Mouse (Mus musculus) CH12.LX (cell line): ENCODE data around the gene Clrn2. TPM values are rescaled to one million over a fixed set of nuclear protein-coding genes. Genes with fewer than 3 reads are reported as not detected.

Experiments used
- DNase-seq: peaks from one replicate; pipeline ENCODE4 v3.0.0-alpha.2; 2013; ENCODE audit errors: extremely low read depth
- H3K27ac ChIP-seq: 2 replicates; pipeline ENCODE4 v1.5.1; 2012; ENCODE audit warnings: low read depth, mild to moderate bottlenecking, control low read depth, moderate library complexity; ENCODE audit not compliant: insufficient read depth
- H3K27me3 ChIP-seq: replicated peaks from 2 replicates; pipeline ENCODE3; 2012; ENCODE audit warnings: inconsistent platforms
- H3K36me3 ChIP-seq, 2 experiments: replicated peaks in 1 of 2; 2 replicates each; pipeline versions ENCODE3 to v1.6.1; 2012; ENCODE audit warnings: inconsistent platforms in 1 of 2, low read length in 1 of 2, mild to moderate bottlenecking in 1 of 2, mixed read lengths in 1 of 2, moderate library complexity in 1 of 2; ENCODE audit not compliant: control insufficient read depth in 1 of 2, insufficient read depth in 1 of 2
- H3K4me1 ChIP-seq, 2 experiments: 2 replicates each; pipeline ENCODE4 v1.6.1; 2012; ENCODE audit warnings: inconsistent platforms in 1 of 2, moderate library complexity in 1 of 2; ENCODE audit not compliant: insufficient read depth in 2 of 2, control insufficient read depth in 1 of 2
- H3K4me2 ChIP-seq: 2 replicates; pipeline ENCODE4 v1.6.1; 2012; ENCODE audit warnings: low read depth, mild to moderate bottlenecking, control low read depth; ENCODE audit not compliant: poor library complexity, insufficient read depth, severe bottlenecking
- H3K4me3 ChIP-seq, 3 experiments: fragments of 150-350 bp in 1 of 3; sonication (generic) in 1 of 3; replicated peaks in 1 of 3; 2 replicates each; pipeline versions ENCODE3 to v1.5.1; 2011 to 2012; ENCODE audit warnings: low read depth in 2 of 3, low read length in 2 of 3, mild to moderate bottlenecking in 2 of 3, moderate library complexity in 2 of 3, control low read depth in 1 of 3, improper control_type of control experiment in 1 of 3, inconsistent platforms in 1 of 3, mixed read lengths in 1 of 3; ENCODE audit not compliant: poor library complexity in 1 of 3
- H3K79me2 ChIP-seq: replicated peaks from 2 replicates; pipeline ENCODE4 v1.6.1; 2012; ENCODE audit warnings: mild to moderate bottlenecking, moderate library complexity; ENCODE audit not compliant: control insufficient read depth, poor library complexity, insufficient read depth, severe bottlenecking; ENCODE audit errors: extremely low read depth
- H3K9ac ChIP-seq: 2 replicates; pipeline ENCODE4 v1.6.1; 2012; ENCODE audit warnings: low read depth, mild to moderate bottlenecking, control low read depth, moderate library complexity; ENCODE audit not compliant: insufficient read depth
- H3K9me3 ChIP-seq: replicated peaks from 2 replicates; pipeline ENCODE3; 2012; ENCODE audit warnings: low read length, inconsistent platforms, mixed read lengths
- CHD2 ChIP-seq: IDR thresholded peaks from 2 replicates; pipeline ENCODE4 v1.6.1; 2011; ENCODE audit warnings: low read length, improper control_type of control experiment
- CTCF ChIP-seq, 2 experiments: IDR thresholded peaks in 1 of 2; conservative IDR thresholded peaks in 1 of 2; 2 replicates each; pipeline ENCODE4 v1.5.1; 2011 to 2012; ENCODE audit warnings: low read depth in 2 of 2, low read length in 2 of 2, improper control_type of control experiment in 1 of 2, inconsistent platforms in 1 of 2, mild to moderate bottlenecking in 1 of 2, moderate library complexity in 1 of 2
- EP300 ChIP-seq: IDR thresholded peaks from 2 replicates; pipeline ENCODE4 v1.6.1; 2011; ENCODE audit warnings: low read length, improper control_type of control experiment
- GABPA ChIP-seq: IDR thresholded peaks from 2 replicates; pipeline ENCODE4 v1.6.1; 2012; ENCODE audit warnings: low read depth, low read length, improper control_type of control experiment, inconsistent platforms; ENCODE audit not compliant: insufficient replicate concordance
- HCFC1 ChIP-seq: IDR thresholded peaks from 2 replicates; pipeline ENCODE4 v1.6.1; 2012; ENCODE audit warnings: low read depth, mild to moderate bottlenecking, inconsistent platforms, low read length, improper control_type of control experiment
- IRF4 ChIP-seq: IDR thresholded peaks from 2 replicates; pipeline ENCODE4 v1.6.1; 2014; ENCODE audit warnings: low read depth, mild to moderate bottlenecking, inconsistent platforms, low read length, improper control_type of control experiment
- JUN ChIP-seq: IDR thresholded peaks from 2 replicates; pipeline ENCODE4 v1.6.1; 2011; ENCODE audit warnings: low read depth, mild to moderate bottlenecking, low read length, improper control_type of control experiment, moderate library complexity; ENCODE audit not compliant: insufficient read depth
- JUND ChIP-seq: conservative IDR thresholded peaks from 2 replicates; pipeline ENCODE4 v1.6.1; 2011; ENCODE audit warnings: low read depth, low read length, improper control_type of control experiment
- KAT2A ChIP-seq: IDR thresholded peaks from 2 replicates; pipeline ENCODE4 v1.6.1; 2012; ENCODE audit warnings: low read length, improper control_type of control experiment, inconsistent platforms; ENCODE audit not compliant: insufficient replicate concordance
- MEF2A ChIP-seq: IDR thresholded peaks from 2 replicates; pipeline ENCODE4 v1.6.1; 2014; ENCODE audit warnings: low read depth, mild to moderate bottlenecking, inconsistent platforms, low read length, improper control_type of control experiment, borderline replicate concordance
- MXI1 ChIP-seq: IDR thresholded peaks from 2 replicates; pipeline ENCODE4 v1.6.1; 2011; ENCODE audit warnings: mild to moderate bottlenecking, low read depth, low read length, improper control_type of control experiment
- MYC ChIP-seq: IDR thresholded peaks from 2 replicates; pipeline ENCODE4 v1.6.1; 2011; ENCODE audit warnings: low read depth, mild to moderate bottlenecking, improper control_type of control experiment, low read length
- NRF1 ChIP-seq: IDR thresholded peaks from 2 replicates; pipeline ENCODE4 v1.6.1; 2014; ENCODE audit warnings: low read depth, mild to moderate bottlenecking, inconsistent platforms, low read length, improper control_type of control experiment, moderate library complexity
- PAX5 ChIP-seq: IDR thresholded peaks from 2 replicates; pipeline ENCODE4 v1.6.1; 2012; ENCODE audit warnings: low read length, inconsistent platforms, mixed read lengths
- POLR2A ChIP-seq: IDR thresholded peaks from 2 replicates; pipeline ENCODE4 v1.6.1; 2011; ENCODE audit warnings: low read depth, mild to moderate bottlenecking, improper control_type of control experiment, low read length
- RAD21 ChIP-seq: IDR thresholded peaks from 2 replicates; pipeline ENCODE4 v1.6.1; 2011; ENCODE audit warnings: low read depth, mild to moderate bottlenecking, low read length, improper control_type of control experiment, moderate library complexity
- TCF12 ChIP-seq: IDR thresholded peaks from 2 replicates; pipeline ENCODE4 v1.6.1; 2014; ENCODE audit warnings: low read depth, mild to moderate bottlenecking, inconsistent platforms, low read length, improper control_type of control experiment
- USF1 ChIP-seq: IDR thresholded peaks from 2 replicates; pipeline ENCODE4 v1.6.1; 2014; ENCODE audit warnings: low read depth, mild to moderate bottlenecking, inconsistent platforms, low read length, improper control_type of control experiment
- USF2 ChIP-seq: conservative IDR thresholded peaks from 2 replicates; pipeline ENCODE4 v1.6.1; 2011; ENCODE audit warnings: low read depth, low read length, improper control_type of control experiment
- ZC3H11A ChIP-seq: IDR thresholded peaks from 2 replicates; pipeline ENCODE4 v1.6.1; 2012; ENCODE audit warnings: low read depth, mild to moderate bottlenecking, inconsistent platforms, low read length, improper control_type of control experiment
- ZKSCAN1 ChIP-seq: IDR thresholded peaks from 2 replicates; pipeline ENCODE4 v1.6.1; 2012; ENCODE audit warnings: low read depth, inconsistent platforms, low read length, improper control_type of control experiment, borderline replicate concordance
- ZMIZ1 ChIP-seq: IDR thresholded peaks from 2 replicates; pipeline ENCODE4 v1.6.1; 2012; ENCODE audit warnings: low read depth, mild to moderate bottlenecking, inconsistent platforms, low read length, improper control_type of control experiment
- dilution Hi-C: fragments of 300-500 bp; cut with MboI; formaldehyde crosslinking; loops from 2 replicates; pipeline ENCODE4 v1.14.3; 2020; ENCODE audit warnings: low sequenced_read_pairs; ENCODE audit not compliant: extremely low pct_unique_long_range_greater_than_20kb, extremely low pct_ligation_motif_present
- in situ Hi-C: fragments of 300-500 bp; cut with MboI; formaldehyde crosslinking; loops from 3 replicates; pipeline ENCODE4 v1.14.3; 2019; ENCODE audit warnings: low sequenced_read_pairs, low pct_ligation_motif_present, low pct_unique_long_range_greater_than_20kb, mixed read lengths
- polyA plus RNA-seq: library from polyadenylated mRNA; unstranded; fragments of >175 nt; gene quantifications from 2 replicates; pipeline ENCODE4 v1.2.1, GENCODE M21; 2012; ENCODE audit warnings: low read depth; ENCODE audit not compliant: insufficient read length
- total RNA-seq, 2 experiments: library from RNA; depleted of rRNA; stranded (reverse); fragments of 300-350 nt in 1 of 2; fragments of >200 nt in 1 of 2; gene quantifications; 2 replicates each; pipeline ENCODE4 v1.2.3; 2012 to 2014

Clrn2 gene
- total and polyA plus RNA-seq, 3 experiments: not detected

DNA sequence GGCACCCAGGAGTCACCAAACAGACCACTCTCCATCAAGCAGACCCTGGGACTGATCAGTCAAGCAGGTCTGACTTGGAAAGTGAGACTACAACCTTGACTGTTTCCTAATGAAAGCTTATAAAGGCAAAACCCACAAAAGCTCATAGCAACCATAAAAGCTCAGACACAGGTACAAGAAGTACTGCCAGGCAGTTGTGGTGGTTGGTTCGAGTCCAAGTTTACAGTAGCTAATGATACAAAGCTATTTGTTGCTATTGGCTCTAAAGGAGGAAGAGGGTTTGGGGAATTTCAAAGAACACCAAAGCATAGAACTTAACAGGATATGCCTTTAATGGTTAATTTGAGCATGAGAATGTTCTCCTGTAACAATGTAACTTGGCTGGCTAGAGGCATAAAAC lies 30.1 kb downstream of the Clrn2 start:
- Histone ChIP-seq H3K4me3 (no peak overlapping the region), H3K4me2 (no peak overlapping the region), H3K36me3 (no peaks in the 10 kb centered on the region), H3K27ac (no peak overlapping the region), H3K27me3 (no peaks in the 10 kb centered on the region), H3K9me3 (no peaks in the 10 kb centered on the region), H3K79me2 (no peaks in the 10 kb centered on the region), H3K4me1 (no peaks in the 10 kb centered on the region), H3K9ac (no peak overlapping the region)
- in situ Hi-C loops: no loop called here
- dilution Hi-C loops: no loop called here
- no peak for DNase-seq
- TF ChIP-seq USF1 (no peak), ZC3H11A (no peak), CHD2 (no peak), NRF1 (no peak), MYC (no peak), IRF4 (no peak), PAX5 (no peak), KAT2A (no peak), EP300 (no peak), HCFC1 (no peak), USF2 (no peak)

DNA sequence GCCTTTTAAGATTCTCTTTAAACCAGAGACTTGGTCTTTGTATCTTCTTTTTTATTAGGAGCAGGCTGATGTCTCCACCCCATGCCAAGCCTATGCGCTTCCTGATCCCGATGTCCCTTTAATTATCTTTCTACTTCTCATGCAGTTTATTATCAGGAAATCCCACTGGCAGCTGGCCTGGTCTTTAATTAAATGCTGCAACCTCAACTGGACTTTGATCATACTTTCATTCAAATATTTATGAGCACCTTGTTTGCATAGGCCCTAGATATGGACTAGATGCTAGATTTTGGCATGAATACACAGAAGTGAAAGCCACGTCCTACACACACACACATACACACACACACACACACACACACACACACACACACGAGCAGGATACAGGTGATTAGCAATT lies 38.2 kb downstream of the Clrn2 start:
- no peak overlapping the region for H3K4me3 ChIP-seq
- no peaks in the 10 kb centered on the region for H3K9me3 ChIP-seq
- peaks cover 16% of the 10 kb centered on the region for H3K79me2 ChIP-seq
- peaks cover 3% of the 10 kb centered on the region for H3K27me3 ChIP-seq
- dilution Hi-C loops (no loop called here), in situ Hi-C loops (no loop called here)
- TF ChIP-seq USF1: no peak
- no peak for TF ChIP-seq MEF2A
- no peak for TF ChIP-seq POLR2A
- TF ChIP-seq PAX5: no peak
- no peak for TF ChIP-seq CTCF (conservative IDR thresholded peaks at IDR 0.05 in 1 of 2, IDR thresholded peaks at IDR 0.05 in 1 of 2; ENCODE audit: low read depth in 2 of 2, low read length in 2 of 2)
- no peak for TF ChIP-seq JUND
- no peak for TF ChIP-seq TCF12
- no peak for TF ChIP-seq ZMIZ1
- TF ChIP-seq USF2: no peak
- no peak for TF ChIP-seq GABPA
- TF ChIP-seq MXI1: no peak
- no peak for TF ChIP-seq ZKSCAN1
- no peak for TF ChIP-seq IRF4
- TF ChIP-seq NRF1: no peak
- TF ChIP-seq MYC: no peak
- TF ChIP-seq JUN: no peak
- TF ChIP-seq CHD2: no peak
- no peak for TF ChIP-seq ZC3H11A
- no peak for TF ChIP-seq RAD21
- TF ChIP-seq, all 38 proteins: peak for 0
- Histone ChIP-seq H3K9ac (no peak overlapping the region), H3K4me2 (no peak overlapping the region), H3K4me1 (peaks cover 4 to 34% of the 10 kb centered on the region in 2 experiments), H3K36me3 (peaks cover under 1 to 16% of the 10 kb centered on the region in 2 experiments), H3K27ac (no peak overlapping the region)
- no peak for DNase-seq
